Mouse (Mus musculus): ENCODE data around the gene Baiap3. TPM values are rescaled to one million over a fixed set of nuclear protein-coding genes. Genes with fewer than 3 reads are reported as not detected.

Baiap3 gene
- polyA plus RNA-seq, 1 experiment from 2014 or later, result 2.2 TPM

DNA sequence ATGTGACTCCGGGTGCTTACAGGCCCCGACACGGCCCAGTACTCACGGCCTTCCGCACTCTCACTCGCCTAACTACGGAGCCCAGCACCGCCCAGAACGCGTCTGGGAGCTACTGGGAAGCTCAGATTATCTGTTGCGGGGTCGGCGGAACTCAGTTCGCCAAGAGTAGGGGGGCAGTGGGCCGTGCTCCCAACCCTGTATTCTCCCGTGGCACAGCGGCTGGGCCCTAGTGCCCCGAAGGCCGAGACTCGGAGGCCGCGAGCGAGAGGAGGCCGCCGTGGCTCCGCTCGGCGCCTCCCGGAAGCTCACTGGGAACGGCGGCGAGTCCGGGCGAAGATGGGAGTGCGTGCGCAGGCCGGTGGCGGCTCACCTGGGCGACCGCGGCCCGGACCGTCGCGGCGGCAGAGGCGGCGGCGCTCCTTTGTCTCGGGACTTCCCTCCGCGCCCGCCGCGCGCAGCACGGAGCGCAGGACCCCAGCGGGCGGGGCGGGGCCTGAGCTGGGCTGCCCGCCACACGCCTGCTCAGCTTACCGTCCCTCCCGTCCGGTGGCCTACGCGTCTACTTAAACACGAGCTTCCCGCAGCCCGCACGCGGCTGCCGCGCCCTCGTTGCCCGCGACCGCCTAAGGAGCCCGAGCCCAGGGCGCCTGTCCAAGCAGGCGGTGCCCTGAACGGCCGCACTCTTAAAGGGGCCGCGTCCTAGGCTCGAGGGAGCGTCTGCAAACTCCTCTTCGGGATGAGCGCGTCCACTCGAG, 17.0 kb upstream of the Baiap3 start:
- Histone ChIP-seq H3K27me3 (no peaks in the 10 kb centered on the region), H3K27ac (peak overlapping the region; percentile 98), H3K9ac (peak overlapping the region; percentile 97), H3K4me1 (peaks cover 34% of the 10 kb centered on the region), H3K4me2 (peak overlapping the region; percentile 96), H3K4me3 (peak overlapping the region; percentile 98), H3K9me3 (no peaks in the 10 kb centered on the region), H3K36me3 (peaks cover 24% of the 10 kb centered on the region)
- peak; percentile 93 for ATAC-seq (ENCODE audit: insufficient number of reproducible peaks, insufficient read depth, low FRiP score, low TSS enrichment, low read depth)
- WGBS, result under 1% methylated on average over 89 of the region's 92 CpGs

DNA sequence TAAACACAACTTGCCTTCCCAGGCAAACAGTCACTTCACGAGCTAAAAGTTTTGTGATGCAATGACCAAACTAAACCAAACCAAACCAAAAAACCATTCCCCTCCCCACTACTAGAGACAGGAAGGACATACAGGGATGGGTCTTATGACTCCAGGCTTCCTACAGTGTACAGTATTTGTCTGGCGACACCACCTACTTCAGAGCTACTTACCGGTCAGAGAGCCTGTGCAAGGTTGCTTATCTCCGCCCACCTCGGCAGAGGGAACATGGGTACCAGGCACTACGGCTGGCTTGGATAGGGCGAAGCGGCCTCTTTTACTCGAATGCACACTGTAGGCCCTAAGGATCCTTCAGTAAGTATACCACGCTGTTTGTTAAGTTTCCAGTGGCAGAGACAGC, 16.2 kb upstream of the Baiap3 start:
- Histone ChIP-seq H3K4me3 (peak overlapping the region; percentile 98), H3K4me2 (peak overlapping the region; percentile 96), H3K36me3 (peaks cover 32% of the 10 kb centered on the region), H3K9ac (peak overlapping the region; percentile 97), H3K4me1 (peaks cover 34% of the 10 kb centered on the region), H3K9me3 (no peaks in the 10 kb centered on the region), H3K27me3 (no peaks in the 10 kb centered on the region), H3K27ac (peak overlapping the region; percentile 98)
- WGBS, result under 1% methylated on average over 10 of the region's 10 CpGs
- no peak for ATAC-seq (ENCODE audit: insufficient number of reproducible peaks, insufficient read depth, low FRiP score, low TSS enrichment, low read depth)

DNA sequence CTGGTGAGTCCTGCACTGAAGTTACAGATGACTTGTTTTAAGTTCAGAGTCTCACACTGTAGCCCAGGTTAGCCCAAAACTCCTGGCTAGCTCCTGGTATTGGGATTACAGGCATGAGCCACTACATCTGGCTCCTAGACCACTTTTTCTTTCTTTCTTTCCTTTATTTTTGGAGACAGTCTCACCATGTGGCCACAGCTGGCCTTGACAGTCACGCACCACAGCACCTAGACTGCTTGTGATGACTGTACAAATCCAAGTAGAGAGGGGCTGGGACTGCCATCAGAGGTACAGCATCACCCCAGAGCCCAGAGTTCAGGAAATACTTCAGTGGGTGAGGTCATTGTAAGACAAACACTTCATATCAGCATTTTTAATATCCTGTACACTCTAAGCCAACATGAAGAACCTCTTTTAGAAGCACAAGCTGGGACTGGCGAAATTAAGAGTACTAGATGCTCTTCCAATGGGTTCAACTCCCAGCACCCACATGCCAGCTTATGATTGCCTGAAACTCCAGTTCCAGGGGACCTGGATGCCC, 14.7 kb upstream of the Baiap3 start:
- Histone ChIP-seq H3K27me3 (no peaks in the 10 kb centered on the region), H3K36me3 (peaks cover 47% of the 10 kb centered on the region), H3K9me3 (no peaks in the 10 kb centered on the region), H3K4me1 (peaks cover 34% of the 10 kb centered on the region), H3K4me3 (peak overlapping the region; percentile 98), H3K9ac (peak overlapping the region; percentile 97), H3K4me2 (peak overlapping the region; percentile 96), H3K27ac (no peak overlapping the region)
- 90% methylated on average over 2 of the region's 2 CpGs for whole genome bisulfite sequencing
- ATAC-seq (ENCODE audit: insufficient number of reproducible peaks, insufficient read depth, low FRiP score, low TSS enrichment, low read depth), result no peak

DNA sequence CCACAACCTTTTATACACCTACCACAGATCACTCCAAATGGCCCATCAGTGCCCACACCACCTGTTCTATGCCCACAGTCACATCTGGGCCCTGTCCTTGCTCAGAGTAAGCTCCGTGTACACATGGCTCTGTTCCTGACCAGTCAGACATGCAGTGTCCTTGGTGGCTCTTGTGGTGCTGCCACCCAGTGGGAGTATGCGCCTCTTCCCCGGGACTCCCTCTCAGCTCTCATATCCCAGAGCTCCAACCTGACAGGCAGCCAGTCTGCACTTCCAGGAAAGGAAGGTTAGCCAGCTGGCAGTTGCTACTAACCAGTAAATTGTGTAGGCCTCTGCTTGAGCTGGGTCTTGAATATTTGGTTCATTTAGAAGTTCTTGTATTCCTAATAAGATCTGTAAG, 8.3 kb upstream of the Baiap3 start:
- H3K4me1 ChIP-seq, result 0 out of 2 replicates have a peak, but pooled peaks cover under 1% of the 10 kb centered on the region
- no peaks in the 10 kb centered on the region for H3K9me3 ChIP-seq
- H3K4me3 ChIP-seq, result no peak overlapping the region
- no peak overlapping the region for H3K27ac ChIP-seq
- peaks cover 81% of the 10 kb centered on the region for H3K36me3 ChIP-seq
- ATAC-seq (ENCODE audit: insufficient number of reproducible peaks, insufficient read depth, low FRiP score, low TSS enrichment, low read depth), result no peak
- H3K27me3 ChIP-seq, result no peaks in the 10 kb centered on the region
- 85% methylated on average over 3 of the region's 3 CpGs for WGBS
- no peak overlapping the region for H3K4me2 ChIP-seq
- no peak overlapping the region for H3K9ac ChIP-seq

DNA sequence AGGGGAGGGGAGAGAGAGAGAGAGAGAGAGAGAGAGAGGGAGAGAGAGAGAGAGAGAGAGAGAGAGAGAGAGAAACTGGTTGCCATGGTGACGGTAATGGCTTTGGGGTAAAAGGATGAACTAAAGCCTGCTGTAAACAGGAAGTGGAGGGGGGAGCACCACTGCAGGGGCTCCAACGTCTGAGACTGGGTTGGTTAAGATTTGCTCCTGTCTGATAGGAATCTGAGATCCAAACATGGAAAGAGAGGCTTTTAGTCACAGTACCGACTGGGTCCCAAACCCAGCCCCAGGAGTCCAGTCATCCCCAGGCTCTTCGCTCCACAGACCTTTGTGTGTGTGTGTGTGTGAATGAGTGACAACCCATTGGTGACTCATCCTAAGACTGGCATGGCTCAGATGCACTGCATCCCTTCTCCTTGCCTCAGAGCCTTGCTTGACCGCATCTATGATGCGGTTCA, 1.7 kb upstream of the Baiap3 start:
- peaks cover 25% of the 10 kb centered on the region for H3K36me3 ChIP-seq
- peaks cover 40% of the 10 kb centered on the region for H3K27me3 ChIP-seq
- H3K27ac ChIP-seq, result no peak overlapping the region
- ATAC-seq (ENCODE audit: insufficient number of reproducible peaks, insufficient read depth, low FRiP score, low TSS enrichment, low read depth), result no peak
- H3K4me3 ChIP-seq, result no peak overlapping the region
- no peaks in the 10 kb centered on the region for H3K9me3 ChIP-seq
- peaks cover 23% of the 10 kb centered on the region for H3K4me1 ChIP-seq
- H3K9ac ChIP-seq, result no peak overlapping the region
- H3K4me2 ChIP-seq, result no peak overlapping the region
- WGBS, result 59% methylated on average over 6 of the region's 6 CpGs

DNA sequence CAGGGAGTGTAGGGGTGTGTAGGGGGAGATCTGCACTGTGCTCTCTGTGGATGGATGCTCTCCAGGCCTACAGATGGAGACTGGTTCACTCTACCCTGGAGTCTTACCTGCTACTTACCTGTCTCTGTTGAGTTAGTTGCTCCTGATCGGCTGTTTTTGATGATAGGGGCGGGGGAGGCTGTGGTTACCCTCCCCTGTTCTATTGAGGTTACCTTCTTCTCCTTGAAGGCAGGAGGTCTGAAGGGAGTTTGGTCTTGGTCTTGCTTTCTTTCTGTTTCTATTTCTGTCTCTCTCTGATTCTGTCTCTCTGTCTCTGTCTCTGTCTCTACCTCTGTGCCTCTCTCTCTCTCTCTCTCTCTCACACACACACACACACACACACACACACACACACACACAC, 1.1 kb downstream of the Baiap3 start:
- Histone ChIP-seq H3K9ac (no peak overlapping the region), H3K4me2 (no peak overlapping the region), H3K4me1 (peaks cover 23% of the 10 kb centered on the region), H3K36me3 (peaks cover 16% of the 10 kb centered on the region), H3K27me3 (peaks cover 55% of the 10 kb centered on the region), H3K4me3 (no peak overlapping the region), H3K9me3 (no peaks in the 10 kb centered on the region), H3K27ac (no peak overlapping the region)
- no peak for ATAC-seq (ENCODE audit: insufficient number of reproducible peaks, insufficient read depth, low FRiP score, low TSS enrichment, low read depth)
- WGBS, result 55% methylated on average over 2 of the region's 2 CpGs

DNA sequence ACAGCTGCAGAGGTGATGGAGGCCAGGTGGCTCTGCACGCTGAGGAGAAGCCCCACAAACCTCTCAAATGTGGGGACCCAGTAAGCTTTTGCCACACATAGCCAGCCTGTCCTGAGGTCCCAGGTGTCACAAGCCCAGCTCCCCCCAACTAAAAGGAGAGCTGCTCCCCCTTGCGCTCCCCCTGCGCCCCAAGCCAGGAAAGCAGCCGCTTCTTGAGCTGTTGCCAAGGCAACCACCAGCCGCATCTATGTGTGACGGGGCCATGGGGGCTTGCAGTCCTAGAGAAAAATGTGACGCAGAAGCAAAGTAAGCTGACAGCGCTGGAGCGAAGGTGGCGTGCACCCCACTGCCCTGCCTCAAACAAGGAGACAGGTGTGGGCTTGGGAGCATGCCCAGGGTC, 2.4 kb downstream of the Baiap3 start:
- no peak overlapping the region for H3K4me2 ChIP-seq
- H3K4me1 ChIP-seq, result peaks cover 23% of the 10 kb centered on the region
- ATAC-seq (ENCODE audit: insufficient number of reproducible peaks, insufficient read depth, low FRiP score, low TSS enrichment, low read depth), result no peak
- WGBS, result 27% methylated on average over 10 of the region's 10 CpGs
- H3K4me3 ChIP-seq, result no peak overlapping the region
- peaks cover 3% of the 10 kb centered on the region for H3K36me3 ChIP-seq
- no peaks in the 10 kb centered on the region for H3K9me3 ChIP-seq
- H3K9ac ChIP-seq, result peak overlapping the region; percentile 4; the same call in 1 of the 2 replicates
- no peak overlapping the region for H3K27ac ChIP-seq
- peaks cover 55% of the 10 kb centered on the region for H3K27me3 ChIP-seq

DNA sequence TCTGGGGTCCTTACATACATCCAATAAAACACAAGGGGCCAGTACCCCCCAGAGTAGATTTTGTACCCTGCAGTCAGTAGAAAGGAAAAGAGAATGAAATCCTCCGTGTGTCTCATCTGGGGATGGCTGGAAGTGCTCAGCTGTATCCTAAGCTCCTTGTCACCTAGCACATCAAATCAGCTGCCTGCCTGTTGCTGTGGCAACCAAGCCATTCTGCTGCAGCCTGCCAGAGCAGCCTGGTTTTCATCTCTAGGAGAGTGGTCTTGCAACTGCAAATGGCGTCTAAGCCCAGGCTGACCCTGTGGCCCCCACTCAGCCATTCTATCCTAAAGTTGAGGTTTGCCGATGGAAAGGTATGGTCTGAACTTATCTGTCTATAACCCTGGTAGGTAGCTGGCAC, 3.5 kb downstream of the Baiap3 start:
- no peaks in the 10 kb centered on the region for H3K9me3 ChIP-seq
- H3K27me3 ChIP-seq, result peaks cover 55% of the 10 kb centered on the region
- H3K27ac ChIP-seq, result no peak overlapping the region
- 52% methylated on average over 3 of the region's 3 CpGs for WGBS
- no peak overlapping the region for H3K4me3 ChIP-seq
- no peaks in the 10 kb centered on the region for H3K36me3 ChIP-seq
- no peak overlapping the region for H3K4me2 ChIP-seq
- H3K9ac ChIP-seq, result no peak overlapping the region
- no peak for ATAC-seq (ENCODE audit: insufficient number of reproducible peaks, insufficient read depth, low FRiP score, low TSS enrichment, low read depth)
- H3K4me1 ChIP-seq, result peaks cover 18% of the 10 kb centered on the region

DNA sequence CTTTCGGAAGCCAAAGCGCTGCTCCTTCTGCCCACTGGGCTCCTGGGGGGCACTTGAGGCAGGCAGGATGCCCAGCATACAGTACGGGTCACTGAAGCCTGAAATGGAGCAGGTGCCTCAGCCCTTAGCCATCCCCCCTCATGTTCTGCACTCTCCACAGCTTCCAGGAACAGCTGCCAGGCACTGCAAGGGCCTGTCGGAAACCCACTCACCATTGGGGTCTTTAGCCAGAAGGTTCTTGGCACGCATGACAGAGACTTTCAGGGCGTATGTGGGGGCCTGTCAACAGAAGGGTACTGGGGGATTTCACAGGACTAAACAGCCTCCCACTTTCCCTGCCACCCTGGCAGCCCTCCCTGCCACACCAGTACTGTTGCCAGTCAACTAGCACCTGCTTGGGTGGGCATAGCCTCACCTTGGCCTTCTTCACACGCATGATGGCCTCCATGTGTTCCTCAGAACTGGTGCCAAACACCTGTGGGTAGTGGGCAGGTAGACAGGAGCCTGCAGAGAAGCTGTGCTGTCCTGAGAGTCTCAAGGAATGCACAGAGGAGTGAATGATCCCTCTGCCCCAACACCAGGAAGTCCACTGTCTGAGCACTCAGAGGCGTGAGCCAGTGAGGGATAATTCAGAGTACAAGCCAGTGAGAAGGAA, 5.9 kb downstream of the Baiap3 start:
- 79% methylated on average over 8 of the region's 8 CpGs for WGBS
- Histone ChIP-seq H3K4me3 (no peak overlapping the region), H3K4me2 (no peak overlapping the region), H3K9ac (no peak overlapping the region), H3K27ac (no peak overlapping the region), H3K27me3 (peaks cover 39% of the 10 kb centered on the region), H3K4me1 (peaks cover 5% of the 10 kb centered on the region; the same call in 1 of the 2 replicates), H3K9me3 (no peaks in the 10 kb centered on the region), H3K36me3 (0 out of 2 replicates have a peak, but pooled peaks cover under 1% of the 10 kb centered on the region)
- ATAC-seq (ENCODE audit: insufficient number of reproducible peaks, insufficient read depth, low FRiP score, low TSS enrichment, low read depth), result no peak

DNA sequence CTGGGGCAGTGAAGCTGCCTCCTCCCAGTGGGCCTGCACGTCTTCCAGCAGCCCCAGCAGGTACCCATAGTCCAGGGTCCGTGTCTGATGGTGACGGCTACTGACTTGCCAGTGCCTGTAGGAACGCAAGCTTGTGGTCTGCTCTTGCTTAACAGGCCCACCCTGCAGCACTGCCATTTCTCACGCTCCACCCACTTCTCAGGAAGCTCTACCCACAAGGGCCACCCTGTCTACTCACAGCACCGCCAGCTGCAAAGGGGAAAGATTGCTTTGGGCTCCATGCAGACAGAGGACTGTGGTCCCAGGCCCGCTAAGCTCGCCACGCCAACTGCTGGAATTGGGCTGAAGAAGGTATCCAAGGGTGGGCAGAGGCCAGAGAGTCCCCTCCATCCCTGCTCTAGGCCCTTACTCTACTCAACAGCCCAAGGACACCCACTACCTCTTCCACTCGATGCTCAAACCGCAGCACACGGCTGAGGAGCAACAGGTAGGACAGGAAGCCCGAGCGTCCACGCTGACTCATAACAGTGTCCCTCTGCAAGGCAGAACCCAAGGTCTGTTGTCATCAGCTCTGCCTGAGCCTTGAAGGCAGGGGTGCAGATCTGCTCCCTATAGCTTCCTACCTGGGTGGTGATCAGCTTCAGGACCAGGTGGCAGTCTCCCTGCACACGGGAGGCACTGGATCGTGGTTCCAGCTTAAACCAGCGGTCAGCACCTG, 8.0 kb downstream of the Baiap3 start:
- H3K9me3 ChIP-seq, result no peaks in the 10 kb centered on the region
- H3K36me3 ChIP-seq, result peaks cover 21% of the 10 kb centered on the region
- no peak overlapping the region for H3K9ac ChIP-seq
- 75% methylated on average over 18 of the region's 18 CpGs for WGBS
- peaks cover 18% of the 10 kb centered on the region for H3K27me3 ChIP-seq
- H3K4me3 ChIP-seq, result no peak overlapping the region
- no peaks in the 10 kb centered on the region for H3K4me1 ChIP-seq
- H3K27ac ChIP-seq, result no peak overlapping the region
- no peak for ATAC-seq (ENCODE audit: insufficient number of reproducible peaks, insufficient read depth, low FRiP score, low TSS enrichment, low read depth)
- no peak overlapping the region for H3K4me2 ChIP-seq

DNA sequence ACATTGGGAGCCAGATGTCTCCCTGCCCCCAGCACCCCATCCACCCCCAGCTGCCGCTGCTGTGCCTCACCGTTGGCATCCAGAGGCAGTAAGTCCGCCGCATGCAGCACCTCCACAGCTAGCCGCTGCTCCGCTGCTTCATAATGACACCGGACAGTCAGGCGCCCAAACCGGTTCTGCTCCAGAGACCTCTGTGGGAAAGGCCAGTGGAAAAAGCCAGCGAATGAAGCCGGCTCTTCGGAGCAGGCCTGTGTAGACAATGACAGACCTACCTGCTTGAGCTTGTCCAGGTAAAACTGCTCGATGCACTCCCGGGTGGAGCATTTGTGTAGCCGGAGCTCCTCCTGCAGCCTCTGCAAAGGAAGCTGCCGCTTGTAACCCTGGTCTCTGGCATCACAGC, 11.9 kb downstream of the Baiap3 start:
- 73% methylated on average over 16 of the region's 16 CpGs for WGBS
- H3K9me3 ChIP-seq, result no peaks in the 10 kb centered on the region
- H3K4me3 ChIP-seq, result no peak overlapping the region
- no peak overlapping the region for H3K27ac ChIP-seq
- H3K4me2 ChIP-seq, result no peak overlapping the region
- H3K9ac ChIP-seq, result no peak overlapping the region
- ATAC-seq (ENCODE audit: insufficient number of reproducible peaks, insufficient read depth, low FRiP score, low TSS enrichment, low read depth), result no peak
- H3K27me3 ChIP-seq, result no peaks in the 10 kb centered on the region
- peaks cover 38% of the 10 kb centered on the region for H3K36me3 ChIP-seq
- peaks cover 13% of the 10 kb centered on the region for H3K4me1 ChIP-seq
